ENCODE assay signal across 8 mouse cellular contexts in genomic region chr5:136472846-136473245, GRCm38 (mm10).
A peak's percentile ranks its signal among the peaks of the same experiment; 100 is the strongest.
DNase-seq lines count a peak whose midpoint lies in the region; ATAC-seq and TF ChIP-seq lines count a peak whose summit lies in the region.
"Had no signal": no experiment of that assay in that cellular context is flagged by ENCODE, and none has a peak within 500 bp of the region (broad histone marks: within the 10 kb centered on the region; RNA-seq: fewer than 3 reads in every experiment).

No protein-coding gene starts in this region.

- H3K79me2 ChIP-seq in liver, adult 2 months (ENCODE audit: control insufficient read depth, insufficient read depth, low read length), result peaks cover 5% of the 10 kb centered on the region; the same call in 1 of the 2 replicates

- H3K27me3 ChIP-seq in heart, embryonic 15.5 days, result no peaks in the 10 kb centered on the region
- H3K27me3 ChIP-seq in liver, adult 2 months (ENCODE audit: control insufficient read depth, insufficient read depth, low read length), result no peaks in the 10 kb centered on the region
- H3K27me3 ChIP-seq in liver, embryonic 12.5 days (replicated peaks), result no peaks in the 10 kb centered on the region
- H3K27me3 ChIP-seq in neural tube, embryonic 14.5 days (ENCODE audit: control insufficient read depth, insufficient read depth, low read length), result no peaks in the 10 kb centered on the region

- no peak for ATAC-seq in heart, embryonic 15.5 days (replicated peaks; ENCODE audit: insufficient number of reproducible peaks, insufficient read depth, low FRiP score, low read depth)
- no peak for ATAC-seq in liver, embryonic 12.5 days
- ATAC-seq in neural tube, embryonic 14.5 days (ENCODE audit: low read depth), result no peak

- no peak for TF ChIP-seq CTCF in liver, adult 2 months (IDR thresholded peaks at IDR 0.05; ENCODE audit: low read depth, low read length)
- TF ChIP-seq CTCF in embryonic fibroblast, embryonic 13.5 days (IDR thresholded peaks at IDR 0.05; ENCODE audit: borderline replicate concordance, insufficient read depth, low read length), result no peak

- H3K9ac ChIP-seq in heart, embryonic 15.5 days, result no peak overlapping the region
- H3K9ac ChIP-seq in liver, adult 2 months (ENCODE audit: low read depth, low read length), result peak overlapping the region; percentile 67; the same call in 1 of the 2 replicates
- no peak overlapping the region for H3K9ac ChIP-seq in liver, embryonic 12.5 days
- no peak overlapping the region for H3K9ac ChIP-seq in neural tube, embryonic 14.5 days (replicated peaks; ENCODE audit: low read depth, low read length)

- no peaks in the 10 kb centered on the region for H3K9me3 ChIP-seq in heart, embryonic 15.5 days (replicated peaks)
- H3K9me3 ChIP-seq in liver, embryonic 12.5 days (replicated peaks), result no peaks in the 10 kb centered on the region
- H3K9me3 ChIP-seq in neural tube, embryonic 14.5 days (ENCODE audit: control insufficient read depth, low read length), result no peaks in the 10 kb centered on the region

- H3K27ac ChIP-seq in heart, embryonic 15.5 days, result peak overlapping the region; percentile 85
- peak overlapping the region; percentile 51; the same call in 1 of the 2 replicates for H3K27ac ChIP-seq in liver, adult 2 months (replicated peaks; ENCODE audit: insufficient read depth, low read depth, low read length)
- no peak overlapping the region for H3K27ac ChIP-seq in liver, embryonic 12.5 days
- peak overlapping the region; percentile 80 for H3K27ac ChIP-seq in embryonic fibroblast, embryonic 13.5 days (ENCODE audit: insufficient read depth, low read length)
- H3K27ac ChIP-seq in neural tube, embryonic 14.5 days (ENCODE audit: low read depth, low read length), result peak overlapping the region; percentile 40

- no peak for TF ChIP-seq POLR2A in liver, adult 2 months (IDR thresholded peaks at IDR 0.05; ENCODE audit: extremely low read depth, insufficient read depth, low read length)
- TF ChIP-seq POLR2A in embryonic fibroblast, embryonic 13.5 days (IDR thresholded peaks at IDR 0.05; ENCODE audit: low read depth, low read length), result no peak

- DNase-seq in heart, postnatal 4 days, result no peak
- peak; percentile 51 for DNase-seq in liver, adult 2 months (ENCODE audit: extremely low read depth, low read depth, low spot score)
- DNase-seq in gastrocnemius, postnatal 25 days, result no peak
- DNase-seq: lung, postnatal 10 days had no signal

- H3K4me2 ChIP-seq in heart, embryonic 15.5 days, result peak overlapping the region; percentile 22; the same call in 1 of the 2 replicates
- H3K4me2 ChIP-seq in liver, embryonic 12.5 days, result no peak overlapping the region
- H3K4me2 ChIP-seq in neural tube, embryonic 14.5 days (ENCODE audit: low read depth, low read length), result no peak overlapping the region

- H3K4me1 ChIP-seq in heart, embryonic 15.5 days (replicated peaks), result peaks cover 82% of the 10 kb centered on the region
- peaks cover 17% of the 10 kb centered on the region for H3K4me1 ChIP-seq in liver, adult 2 months (ENCODE audit: control insufficient read depth, insufficient read depth, low read length)
- H3K4me1 ChIP-seq in liver, embryonic 12.5 days, result peaks cover 27% of the 10 kb centered on the region
- H3K4me1 ChIP-seq in embryonic fibroblast, embryonic 13.5 days (ENCODE audit: control insufficient read depth, insufficient read depth, low read length), result peaks cover 15% of the 10 kb centered on the region
- peaks cover 35% of the 10 kb centered on the region for H3K4me1 ChIP-seq in neural tube, embryonic 14.5 days (ENCODE audit: control insufficient read depth, insufficient read depth, low read length)

- H3K36me3 ChIP-seq in heart, embryonic 15.5 days, result no peaks in the 10 kb centered on the region
- no peaks in the 10 kb centered on the region for H3K36me3 ChIP-seq in liver, adult 2 months (ENCODE audit: control insufficient read depth, insufficient read depth, low read length)
- peaks cover 4% of the 10 kb centered on the region; the same call in 1 of the 2 replicates for H3K36me3 ChIP-seq in liver, embryonic 12.5 days
- no peaks in the 10 kb centered on the region for H3K36me3 ChIP-seq in neural tube, embryonic 14.5 days (ENCODE audit: control insufficient read depth, insufficient read depth, low read length)

- no peak overlapping the region for H3K4me3 ChIP-seq in heart, embryonic 15.5 days
- no peak overlapping the region for H3K4me3 ChIP-seq in liver, adult 2 months (ENCODE audit: insufficient read depth, low read depth, low read length)
- H3K4me3 ChIP-seq in liver, embryonic 12.5 days, result no peak overlapping the region
- no peak overlapping the region for H3K4me3 ChIP-seq in embryonic fibroblast, embryonic 13.5 days (ENCODE audit: insufficient read depth, low read length)
- H3K4me3 ChIP-seq in neural tube, embryonic 14.5 days (ENCODE audit: low read depth, low read length), result no peak overlapping the region

- whole genome bisulfite sequencing in heart, embryonic 15.5 days, result 46% methylated on average over 6 of the region's 6 CpGs
- 30% methylated on average over 6 of the region's 6 CpGs for WGBS in liver, adult 2 months
- WGBS in liver, embryonic 12.5 days (ENCODE audit: insufficient replicate concordance), result 75% methylated on average over 6 of the region's 6 CpGs
- 49% methylated on average over 6 of the region's 6 CpGs for WGBS in neural tube, embryonic 14.5 days
